Mouse (Mus musculus) C2C12 (cell line): ENCODE results near the gene Cdc20.

Source experiments
- CTCF ChIP-seq: IDR thresholded peaks from one replicate; pipeline ENCODE4 v1.5.1; 2011; ENCODE audit not compliant: control insufficient read depth, insufficient read depth, insufficient read length
- MYOG ChIP-seq: IDR thresholded peaks from one replicate; pipeline ENCODE4 v1.6.1; 2011; ENCODE audit not compliant: control insufficient read depth, insufficient read length; ENCODE audit errors: extremely low read depth

- TF ChIP-seq CTCF (no peak), MYOG (no peak)
Measured at GRCm38 (mm10) chr4:118383271-118383670, 53.9 kb downstream of the Cdc20 start.
